ENCODE assay signal across 17 mouse cellular contexts in genomic region chr5:142423701-142424100, GRCm38 (mm10). TPM values are rescaled to one million over a fixed set of nuclear protein-coding genes. Genes with fewer than 3 reads are reported as not detected.
A peak's percentile ranks its signal among the peaks of the same experiment; 100 is the strongest.
DNase-seq lines count a peak whose midpoint lies in the region; ATAC-seq and TF ChIP-seq lines count a peak whose summit lies in the region.
"Had no signal": no experiment of that assay in that cellular context is flagged by ENCODE, and none has a peak within 500 bp of the region (broad histone marks: within the 10 kb centered on the region; RNA-seq: fewer than 3 reads in every experiment).

No protein-coding gene starts in this region.

- 67% methylated on average over 3 of the region's 3 CpGs for WGBS in intestine, embryonic 14.5 days
- WGBS in intestine, postnatal 0 days = 64% methylated on average over 3 of the region's 3 CpGs
- 57% methylated on average over 3 of the region's 3 CpGs for WGBS in lung, embryonic 15.5 days
- WGBS in forebrain, postnatal 0 days = 42% methylated on average over 3 of the region's 3 CpGs

- H3K4me2 ChIP-seq in intestine, embryonic 14.5 days (ENCODE audit: low read length) = no peak overlapping the region
- no peak overlapping the region for H3K4me2 ChIP-seq in intestine, postnatal 0 days (replicated peaks; ENCODE audit: low read depth)
- H3K4me2 ChIP-seq in lung, embryonic 15.5 days = no peak overlapping the region
- H3K4me2 ChIP-seq in forebrain, postnatal 0 days (ENCODE audit: low read depth) = no peak overlapping the region
- H3K4me2 ChIP-seq: midbrain, embryonic 12.5 days had no signal

- peak overlapping the region; percentile 93 for H3K27ac ChIP-seq in gastrocnemius, adult 2 months
- no peak overlapping the region for H3K27ac ChIP-seq in intestine, embryonic 14.5 days (ENCODE audit: low read depth)
- H3K27ac ChIP-seq in intestine, postnatal 0 days (ENCODE audit: low read depth, low read length) = no peak overlapping the region; the same call in 1 of the 2 replicates
- H3K27ac ChIP-seq in lung, embryonic 15.5 days = peak overlapping the region; percentile 95
- no peak overlapping the region for H3K27ac ChIP-seq in forebrain, postnatal 0 days (ENCODE audit: low read depth, low read length)

- peaks cover 21% of the 10 kb centered on the region for H3K4me1 ChIP-seq in intestine, embryonic 14.5 days (replicated peaks; ENCODE audit: control insufficient read depth, insufficient read depth, low read length)
- H3K4me1 ChIP-seq in intestine, postnatal 0 days (replicated peaks; ENCODE audit: control insufficient read depth, insufficient read depth, low read length) = peaks cover 30% of the 10 kb centered on the region
- peaks cover 49% of the 10 kb centered on the region for H3K4me1 ChIP-seq in lung, embryonic 15.5 days
- peaks cover 9% of the 10 kb centered on the region; the same call in 1 of the 2 replicates for H3K4me1 ChIP-seq in forebrain, postnatal 0 days (ENCODE audit: insufficient read depth)

- intact Hi-C loops in gastrocnemius, adult 2 months (cut with DNase I) = no loop called here

- no peak for DNase-seq in gastrocnemius, adult 2 months
- no peak for DNase-seq in gastrocnemius, adult 8-10 months (ENCODE audit: low spot score in 2 of 2)
- DNase-seq in intestine, embryonic 14.5 days (ENCODE audit: low spot score) = peak; percentile 46
- no peak for DNase-seq in lung, postnatal 10 days
- DNase-seq in forebrain, postnatal 0 days = no peak
- DNase-seq in yolk sac, embryonic 10.5 days (ENCODE audit: low spot score) = no peak
- DNase-seq: gastrocnemius, postnatal 36 days; kidney, postnatal 10 days; liver, postnatal 0 days; thymus, postnatal 36 days had no signal

- TF ChIP-seq CTCF in gastrocnemius, adult 2 months (IDR thresholded peaks at IDR 0.05) = no peak
- TF ChIP-seq CTCF in intestine, postnatal 0 days (IDR thresholded peaks at IDR 0.05; ENCODE audit: low read depth) = no peak
- no peak for TF ChIP-seq CTCF in forebrain, postnatal 0 days (IDR thresholded peaks at IDR 0.05; ENCODE audit: low read depth)

- H3K9me3 ChIP-seq in intestine, embryonic 14.5 days (ENCODE audit: control insufficient read depth, low read length) = no peaks in the 10 kb centered on the region
- H3K9me3 ChIP-seq in intestine, postnatal 0 days (ENCODE audit: control insufficient read depth) = no peaks in the 10 kb centered on the region
- H3K9me3 ChIP-seq in lung, embryonic 15.5 days = no peaks in the 10 kb centered on the region
- no peaks in the 10 kb centered on the region for H3K9me3 ChIP-seq in forebrain, postnatal 0 days (ENCODE audit: low read length)
- H3K9me3 ChIP-seq: heart, embryonic 10.5 days; midbrain, embryonic 12.5 days had no signal

- H3K36me3 ChIP-seq in intestine, embryonic 14.5 days (ENCODE audit: control insufficient read depth, insufficient read depth, low read length) = peaks cover 26% of the 10 kb centered on the region
- peaks cover 16% of the 10 kb centered on the region; the same call in 1 of the 2 replicates for H3K36me3 ChIP-seq in intestine, postnatal 0 days (ENCODE audit: control insufficient read depth, insufficient read depth)
- peaks cover 13% of the 10 kb centered on the region; the same call in 1 of the 2 replicates for H3K36me3 ChIP-seq in lung, embryonic 15.5 days
- H3K36me3 ChIP-seq in forebrain, postnatal 0 days (ENCODE audit: insufficient read depth) = peaks cover 10% of the 10 kb centered on the region

- no peak for ATAC-seq in intestine, embryonic 14.5 days (replicated peaks; ENCODE audit: low FRiP score, low TSS enrichment, low read depth)
- no peak for ATAC-seq in intestine, postnatal 0 days
- no peak for ATAC-seq in lung, embryonic 15.5 days (ENCODE audit: borderline replicate concordance, extremely low read depth, low FRiP score, low TSS enrichment)
- peak; percentile 62; the same call in 1 of the 2 replicates for ATAC-seq in forebrain, postnatal 0 days
- ATAC-seq: inflammation-experienced regulatory T-cells, adult 6 months had no signal

- no peak overlapping the region for H3K4me3 ChIP-seq in gastrocnemius, adult 2 months
- H3K4me3 ChIP-seq in intestine, embryonic 14.5 days (ENCODE audit: low read depth, low read length) = no peak overlapping the region
- no peak overlapping the region for H3K4me3 ChIP-seq in intestine, postnatal 0 days (ENCODE audit: low read depth, low read length)
- no peak overlapping the region for H3K4me3 ChIP-seq in lung, embryonic 15.5 days
- no peak overlapping the region for H3K4me3 ChIP-seq in forebrain, postnatal 0 days (ENCODE audit: low read depth, low read length)
- H3K4me3 ChIP-seq: erythroblast, embryonic 14.5 days; midbrain, embryonic 12.5 days; myocyte had no signal

- H3K9ac ChIP-seq in intestine, embryonic 14.5 days (ENCODE audit: low read length) = no peak overlapping the region
- no peak overlapping the region for H3K9ac ChIP-seq in intestine, postnatal 0 days (ENCODE audit: low read depth, low read length)
- no peak overlapping the region for H3K9ac ChIP-seq in lung, embryonic 15.5 days
- no peak overlapping the region for H3K9ac ChIP-seq in forebrain, postnatal 0 days
- H3K9ac ChIP-seq: liver, postnatal 0 days; midbrain, embryonic 12.5 days had no signal

- no peaks in the 10 kb centered on the region for H3K27me3 ChIP-seq in intestine, embryonic 14.5 days (replicated peaks; ENCODE audit: control insufficient read depth, insufficient read depth, low read length)
- H3K27me3 ChIP-seq in intestine, postnatal 0 days (replicated peaks; ENCODE audit: control insufficient read depth, insufficient read depth, low read length) = no peaks in the 10 kb centered on the region
- no peaks in the 10 kb centered on the region for H3K27me3 ChIP-seq in lung, embryonic 15.5 days
- H3K27me3 ChIP-seq in forebrain, postnatal 0 days (ENCODE audit: insufficient read depth, low read length) = no peaks in the 10 kb centered on the region
- H3K27me3 ChIP-seq: midbrain, embryonic 12.5 days had no signal

RNA-seq across cellular contexts. Expression of gene Foxk1, which starts 22.4 kb away (rescaled TPM):
- total RNA-seq in gastrocnemius, adult 2 months (2021) = 10 to 100 TPM; 12.2 to 18.9 TPM
- total RNA-seq in gastrocnemius, adult 8-10 months (2022) = 10 to 100 TPM; 15.6 to 20.9 (median 17.7) TPM
- polyA plus RNA-seq in intestine, embryonic 14.5 days (2014; fragmentation: Nextera tagmentation; extraction: Ambion mirVana) = 3.6 and 5.6 TPM in 2 replicates
- polyA plus RNA-seq in intestine, postnatal 0 days (2015; fragmentation: Nextera tagmentation; extraction: Ambion mirVana) = 2.6 and 4.5 TPM in 2 replicates
- polyA plus RNA-seq in lung, embryonic 15.5 days (2015; fragmentation: Nextera tagmentation; extraction: Ambion mirVana) = 4.0 and 5.7 TPM in 2 replicates
- 13.8 and 19.0 TPM in 2 replicates for total RNA-seq in forebrain, postnatal 0 days (2014; rRNA removed)
- 3.2 and 5.0 TPM in 2 replicates for polyA plus RNA-seq in forebrain, postnatal 0 days (2015; fragmentation: Nextera tagmentation; extraction: Ambion mirVana)

RNA-seq across cellular contexts. Expression of gene Ap5z1, which starts 40.0 kb away (rescaled TPM):
- total RNA-seq in gastrocnemius, adult 2 months (2021) = 1 to 10 TPM; 3.7 to 5.0 TPM
- 1 to 10 TPM; 3.7 to 5.0 (median 4.1) TPM for total RNA-seq in gastrocnemius, adult 8-10 months (2022)
- 10.5 and 12.3 TPM in 2 replicates for polyA plus RNA-seq in intestine, embryonic 14.5 days (2014; fragmentation: Nextera tagmentation; extraction: Ambion mirVana)
- polyA plus RNA-seq in intestine, postnatal 0 days (2015; fragmentation: Nextera tagmentation; extraction: Ambion mirVana) = 9.0 and 9.8 TPM in 2 replicates
- 7.8 and 8.8 TPM in 2 replicates for polyA plus RNA-seq in lung, embryonic 15.5 days (2015; fragmentation: Nextera tagmentation; extraction: Ambion mirVana)
- 13.5 and 16.7 TPM in 2 replicates for total RNA-seq in forebrain, postnatal 0 days (2014; rRNA removed)
- 6.4 and 7.8 TPM in 2 replicates for polyA plus RNA-seq in forebrain, postnatal 0 days (2015; fragmentation: Nextera tagmentation; extraction: Ambion mirVana)

Comparison
In these comparisons a context has a peak if more than half of its experiments do, and no peak if none do; other contexts are left out.
1. H3K27ac ChIP-seq: peak in gastrocnemius, adult 2 months (single experiment) and lung, embryonic 15.5 days (single experiment); none in intestine, embryonic 14.5 days (single experiment), intestine, postnatal 0 days (single experiment) and forebrain, postnatal 0 days (single experiment).